Mouse (Mus musculus) myocyte (in vitro differentiated cells): ENCODE measurements at regions not wholly inside any gene's neighbourhood (a gene's known extent, or its start where the extent isn't known, plus 50 kb on each side); places are given as distances from the start of the nearest gene placed in this dataset.
"Not testable (repeated sequence)": the region's sequence is repeated elsewhere in the genome, so short reads cannot be mapped to it uniquely, and the experiment has no call there.

ENCODE experiments used
- CEBPB ChIP-seq: IDR thresholded peaks from 2 replicates; pipeline ENCODE4 v1.6.1; 2011; ENCODE audit warnings: mild to moderate bottlenecking, moderate library complexity; ENCODE audit not compliant: poor library complexity, insufficient read depth, severe bottlenecking
- E2F4 ChIP-seq: IDR thresholded peaks from one replicate; pipeline ENCODE4 v1.6.1; 2011; ENCODE audit warnings: mild to moderate bottlenecking, control low read depth, moderate library complexity; ENCODE audit not compliant: insufficient read depth
- MAX ChIP-seq: IDR thresholded peaks from one replicate; pipeline ENCODE4 v1.6.1; 2011; ENCODE audit warnings: low read depth, mild to moderate bottlenecking, control low read depth
- MYOD1 ChIP-seq, 3 experiments: IDR thresholded peaks; one replicate each; pipeline ENCODE4 v1.6.1; 2011; ENCODE audit warnings: control low read depth in 2 of 3, low read depth in 2 of 3, mild to moderate bottlenecking in 2 of 3, moderate library complexity in 1 of 3; ENCODE audit not compliant: insufficient read length in 2 of 3, control insufficient read depth in 1 of 3
- MYOG ChIP-seq, 3 experiments: IDR thresholded peaks; one replicate each; pipeline ENCODE4 v1.6.1; 2011; ENCODE audit warnings: control low read depth in 2 of 3, low read depth in 2 of 3, mild to moderate bottlenecking in 2 of 3; ENCODE audit not compliant: insufficient read length in 2 of 3, control insufficient read depth in 1 of 3, insufficient read depth in 1 of 3
- POLR2A ChIP-seq: IDR thresholded peaks from one replicate; pipeline ENCODE4 v1.6.1; 2011; ENCODE audit warnings: low read depth, mild to moderate bottlenecking, control low read depth, moderate library complexity; ENCODE audit not compliant: insufficient read length
- POLR2AphosphoS2 ChIP-seq: IDR thresholded peaks from one replicate; pipeline ENCODE4 v1.6.1; 2011; ENCODE audit warnings: low read depth, control low read depth; ENCODE audit not compliant: insufficient read length
- TCF12 ChIP-seq: IDR thresholded peaks from one replicate; pipeline ENCODE4 v1.6.1; 2011; ENCODE audit warnings: mild to moderate bottlenecking, control low read depth; ENCODE audit not compliant: poor library complexity, insufficient read depth, severe bottlenecking
- TCF3 ChIP-seq: IDR thresholded peaks from one replicate; pipeline ENCODE4 v1.6.1; 2011; ENCODE audit warnings: low read depth, control low read depth; ENCODE audit not compliant: insufficient read length
- USF1 ChIP-seq: IDR thresholded peaks from one replicate; pipeline ENCODE4 v1.6.1; 2011; ENCODE audit warnings: low read depth, mild to moderate bottlenecking, control low read depth, moderate library complexity

DNA sequence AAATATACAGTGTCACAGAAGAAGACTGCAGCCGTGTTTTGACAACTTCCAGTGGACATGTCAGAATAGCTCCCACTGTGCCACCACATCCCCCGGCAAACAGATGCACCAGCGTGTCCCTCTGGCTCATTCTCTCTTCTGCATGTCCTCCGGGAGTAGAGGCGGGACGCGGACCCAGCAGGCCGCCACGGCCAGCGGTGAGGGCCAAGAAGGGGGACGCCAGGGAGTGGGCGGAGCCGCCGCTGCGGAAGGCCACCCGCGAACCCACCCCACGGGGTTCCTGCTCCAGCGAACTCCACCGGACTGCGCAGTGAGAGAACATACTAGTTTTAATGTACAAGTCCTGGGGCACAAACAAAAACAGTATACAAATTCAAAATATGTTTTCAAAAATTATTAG lies 838.7 kb upstream of the 4930412O13Rik start:
- TF ChIP-seq POLR2A; USF1; MAX; POLR2AphosphoS2; TCF12; E2F4; MYOD1 (IDR thresholded peaks at IDR 0.05; ENCODE audit: control insufficient read depth in 1 of 3, insufficient read length in 2 of 3, low read depth in 2 of 3); CEBPB; MYOG (IDR thresholded peaks at IDR 0.05; ENCODE audit: control insufficient read depth in 1 of 3, insufficient read depth in 1 of 3, insufficient read length in 2 of 3, low read depth in 2 of 3); TCF3: not testable (repeated sequence)
